Mouse (Mus musculus) T-cell, adult 2 months (primary cell): Measurements from ENCODE around the gene Nek2.

Experiments
- DNase-seq: peaks from one replicate; pipeline ENCODE4 v3.0.0; 2022; ENCODE audit warnings: low spot score

Nek2 gene

DNA sequence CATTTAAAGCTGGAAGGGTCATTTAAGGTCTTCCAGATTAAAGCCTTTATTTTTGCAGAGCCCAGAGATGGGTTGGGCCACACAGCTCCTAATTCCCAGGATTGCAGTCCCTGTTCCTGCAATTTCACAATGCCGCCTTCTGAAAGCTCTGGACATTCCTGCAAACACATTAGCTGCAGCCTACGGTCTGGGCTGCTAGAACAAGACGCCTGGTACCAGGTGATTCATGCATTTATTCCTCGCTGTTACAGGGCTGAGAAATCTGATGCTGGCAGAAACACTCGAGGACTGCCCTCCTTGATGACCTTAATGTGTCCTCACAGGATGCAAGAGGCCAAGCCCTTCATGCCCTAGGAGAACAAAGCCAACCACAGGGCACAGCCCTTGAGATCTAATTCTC is 6.3 kb upstream of the Nek2 start:
- DNase-seq = no peak

DNA sequence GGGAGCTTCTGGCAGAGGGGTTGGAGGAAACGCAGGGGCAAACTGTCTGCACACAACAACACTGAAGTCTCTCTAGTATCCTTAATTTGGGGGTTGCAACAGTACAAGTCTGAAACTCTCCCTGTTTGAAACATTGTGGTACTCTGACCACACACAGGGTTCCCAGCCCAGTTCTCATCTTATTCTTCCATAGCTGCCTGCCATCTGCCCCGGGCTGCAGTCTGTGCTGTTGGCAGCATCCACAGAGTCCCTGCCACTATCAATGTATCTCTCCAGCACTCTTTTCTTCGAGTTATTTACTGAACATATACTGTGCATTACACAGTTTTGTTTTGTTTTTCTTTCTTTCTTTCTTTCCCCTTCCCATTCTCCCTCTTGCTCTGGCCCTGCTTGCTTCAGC is 4.6 kb upstream of the Nek2 start:
- DNase-seq = no peak

DNA sequence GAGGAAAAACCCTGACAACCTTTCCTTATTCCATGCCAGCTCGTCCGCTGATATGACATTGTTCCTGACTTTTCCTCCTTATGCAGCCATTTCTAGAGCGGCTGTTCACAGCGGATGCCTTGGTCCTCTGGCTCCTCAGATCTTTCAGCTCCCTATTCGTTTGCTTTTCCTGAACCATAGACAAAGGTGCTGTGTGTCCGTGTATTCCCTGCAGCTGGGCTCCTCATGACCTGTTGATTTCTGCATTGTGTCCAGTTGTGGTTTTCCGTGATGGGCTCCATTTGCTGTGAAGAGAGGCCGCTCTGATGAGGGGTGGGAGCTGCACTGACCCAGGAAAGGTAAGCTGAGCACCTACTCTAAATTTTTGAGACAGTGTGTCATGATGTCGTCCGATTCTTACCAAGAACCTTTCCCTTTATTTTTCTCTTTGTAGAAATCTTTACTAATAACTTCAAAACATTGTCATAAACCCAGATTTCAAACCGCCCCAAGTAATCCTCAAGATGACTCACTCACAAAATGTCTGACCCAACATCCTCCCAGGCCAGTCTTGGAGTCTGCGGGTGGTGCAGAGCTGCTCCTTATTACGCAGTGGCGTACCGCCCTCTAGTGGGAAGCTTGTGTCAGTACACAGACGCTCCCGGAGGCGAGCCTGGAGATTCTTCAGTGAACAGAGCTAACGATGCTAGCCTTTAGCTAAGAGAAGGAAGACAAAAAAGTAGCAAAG is 3.7 kb upstream of the Nek2 start:
- peak; percentile 80 for DNase-seq

DNA sequence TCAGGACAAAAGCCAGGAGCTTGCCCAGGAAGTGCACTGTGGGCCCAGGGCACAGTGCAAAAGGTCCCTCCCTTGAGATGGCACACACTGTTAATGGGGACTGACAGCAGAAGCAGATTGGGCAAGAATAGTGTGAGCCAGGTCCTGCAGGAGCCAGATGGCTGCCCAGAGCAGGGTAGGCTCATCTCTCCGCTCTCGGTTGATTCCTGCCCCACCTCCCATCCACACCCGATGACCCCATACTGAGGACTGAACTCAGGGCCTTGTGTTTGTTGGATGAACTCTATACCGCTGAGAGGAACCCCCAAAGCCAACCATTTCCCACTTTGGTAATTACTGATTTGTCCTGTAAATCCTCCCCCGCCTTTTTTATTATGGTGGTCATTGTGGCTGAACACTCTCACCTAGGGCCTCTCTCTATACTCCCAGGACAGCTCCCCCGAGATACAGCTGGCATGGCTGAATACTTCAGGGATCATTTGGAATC is 3.1 kb upstream of the Nek2 start:
- DNase-seq = no peak

DNA sequence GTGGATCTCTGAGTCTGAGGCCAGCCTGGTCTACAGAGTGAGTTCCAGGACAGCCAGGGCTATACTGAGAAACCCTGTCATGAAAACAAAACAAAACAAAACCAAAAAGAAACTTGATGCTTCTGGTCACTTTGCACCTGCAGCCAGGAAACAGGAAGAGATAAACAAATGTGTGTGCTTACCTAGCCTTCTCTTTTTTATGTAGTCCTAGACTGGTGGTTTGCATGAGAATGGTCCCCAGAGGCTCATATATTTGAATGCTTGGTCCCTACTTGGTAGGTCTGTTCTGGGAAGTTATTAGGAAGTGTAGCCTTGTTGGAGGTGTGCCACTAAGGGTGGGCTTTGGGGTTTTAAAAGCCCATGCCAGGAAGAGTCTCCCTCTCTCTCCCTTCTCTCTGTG is 2.2 kb upstream of the Nek2 start:
- no peak for DNase-seq

DNA sequence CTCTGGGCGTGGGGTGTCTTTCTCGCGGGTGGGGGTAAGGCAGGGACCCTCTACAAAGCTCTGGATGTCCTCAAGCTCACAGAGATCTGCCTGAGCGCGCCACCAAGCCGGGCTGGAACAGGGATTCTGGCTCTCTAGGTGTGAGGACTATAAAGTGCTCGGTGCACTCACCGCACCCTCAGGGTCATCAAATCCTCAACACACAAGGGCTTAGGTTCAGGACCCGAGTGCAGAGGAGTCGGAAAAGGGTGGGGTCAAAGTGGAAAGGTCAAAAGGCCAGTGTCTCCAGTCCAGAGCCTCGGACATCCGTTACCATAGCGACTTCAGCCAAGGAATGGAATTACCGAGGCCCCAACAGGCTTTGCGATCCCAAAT is 306 bp upstream of the Nek2 start:
- no peak for DNase-seq

DNA sequence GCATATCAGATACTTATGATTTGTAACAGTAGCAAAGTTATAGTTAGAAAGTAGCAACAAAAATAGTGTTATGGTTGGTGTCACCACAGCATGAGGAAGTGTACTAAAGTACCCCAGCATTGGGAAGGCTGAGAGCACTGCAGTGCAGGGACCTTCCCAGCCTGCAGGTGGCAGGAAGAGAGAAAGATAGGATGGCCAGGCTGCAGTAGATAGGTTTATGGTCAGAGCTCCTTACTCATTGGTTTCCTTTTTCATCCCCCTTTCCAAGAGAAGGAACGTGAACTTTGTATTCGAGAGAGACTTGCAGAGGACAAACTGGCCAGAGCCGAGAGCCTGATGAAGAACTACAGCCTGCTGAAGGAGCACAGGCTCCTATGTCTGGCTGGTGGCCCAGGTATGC is 7.9 kb downstream of the Nek2 start:
- no peak for DNase-seq

GRCm38 (mm10) chr1:191833396-191833795 is 12.2 kb downstream of the Nek2 start:
- DNase-seq = no peak

DNA sequence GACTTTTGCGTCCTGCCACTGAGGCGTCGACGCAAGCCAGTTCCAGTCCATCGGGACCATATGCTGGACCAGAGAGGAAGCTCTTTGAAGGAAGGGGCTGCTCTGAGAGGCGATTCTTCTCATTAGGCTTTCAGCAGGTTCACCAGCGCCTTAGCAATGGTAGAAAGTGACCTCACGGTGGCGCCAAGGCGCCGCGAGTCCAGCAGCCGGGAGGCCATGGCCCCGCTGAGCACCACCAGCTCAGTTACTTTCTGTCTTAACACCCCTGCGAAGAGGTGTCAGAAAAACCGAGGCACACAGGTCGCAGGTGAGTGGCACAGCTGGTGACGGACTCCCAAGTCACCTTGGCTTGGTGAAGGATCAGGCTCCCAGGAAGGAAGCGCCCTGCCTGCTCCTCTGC is 13.6 kb downstream of the Nek2 start:
- DNase-seq = peak; percentile 63

DNA sequence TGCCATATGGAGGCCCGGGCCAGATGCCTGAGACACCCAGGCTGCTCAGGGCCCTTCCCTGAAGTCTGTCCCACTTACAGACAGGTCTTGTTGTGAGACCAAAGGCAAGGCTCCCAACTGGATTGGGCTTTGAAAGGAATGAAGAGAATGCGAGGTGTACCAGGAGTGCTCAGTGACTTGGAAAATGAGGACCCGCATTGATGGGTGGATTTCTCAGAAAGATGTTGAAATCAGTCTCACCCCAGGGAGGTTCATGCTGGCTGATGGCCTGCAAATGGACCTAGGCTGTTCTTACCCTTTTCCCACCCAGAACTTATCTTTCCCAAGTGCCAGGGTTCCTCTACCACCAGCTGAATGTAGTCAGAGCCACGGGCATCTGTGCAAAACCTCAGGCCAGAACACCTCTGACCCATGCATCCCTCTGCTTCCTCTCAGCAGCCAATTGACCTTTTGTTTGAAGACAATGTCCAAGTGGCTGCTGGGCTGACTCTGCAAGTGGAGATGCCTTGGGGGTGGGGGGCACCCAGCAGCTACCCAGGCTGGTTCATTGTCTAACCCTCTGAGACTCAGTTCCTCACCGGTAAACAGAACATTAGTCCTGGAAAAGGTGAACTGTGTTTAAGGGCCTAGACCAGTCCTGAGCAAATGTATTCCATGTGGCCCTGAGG is 15.2 kb downstream of the Nek2 start:
- DNase-seq = no peak

GRCm38 (mm10) chr1:191837691-191838090 is 16.4 kb downstream of the Nek2 start:
- no peak for DNase-seq

DNA sequence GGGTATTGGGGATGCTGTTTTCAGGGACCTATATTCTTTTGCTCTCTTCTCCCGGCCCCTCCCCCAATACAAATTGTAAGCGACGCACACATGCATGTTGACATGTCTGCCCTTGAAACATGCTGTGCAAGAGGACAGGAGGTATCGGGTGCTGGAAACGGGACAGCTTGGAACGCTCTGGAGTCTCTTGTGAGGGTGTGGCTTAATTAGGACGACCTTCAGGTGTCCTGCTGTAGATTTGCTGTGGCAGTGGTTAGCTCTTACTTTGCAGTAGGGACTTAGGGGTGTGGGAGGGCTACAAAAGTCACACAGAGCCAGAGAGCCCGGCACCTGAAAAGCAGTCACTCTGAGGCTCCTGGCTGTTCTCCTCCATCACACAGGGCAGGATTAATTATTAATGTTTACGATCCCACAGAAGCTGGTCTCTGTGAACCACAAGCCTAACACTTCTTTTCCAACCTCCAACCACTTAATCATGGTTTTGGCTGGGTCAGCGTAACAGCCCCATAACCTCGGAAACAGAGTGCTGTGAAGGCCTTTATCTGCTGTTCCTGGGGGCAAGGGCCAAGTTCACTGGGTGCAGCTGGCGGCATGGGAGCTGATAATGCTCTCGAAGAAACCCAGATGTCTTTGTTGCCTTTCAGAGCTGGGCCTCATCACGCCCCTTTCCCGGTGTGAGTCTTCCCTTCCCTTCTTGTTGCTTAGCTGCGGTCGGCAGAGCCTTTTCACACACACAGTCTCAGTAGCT is 17.9 kb downstream of the Nek2 start:
- no peak for DNase-seq

- DNase-seq = no peak
Observed at GRCm38 (mm10) chr1:191840774-191841565, 19.7 kb downstream of the Nek2 start.

- DNase-seq = no peak
Observed at GRCm38 (mm10) chr1:191842247-191842646, 21.0 kb downstream of the Nek2 start.

GRCm38 (mm10) chr1:191846667-191847066 is 25.4 kb downstream of the Nek2 start:
- DNase-seq = no peak

DNA sequence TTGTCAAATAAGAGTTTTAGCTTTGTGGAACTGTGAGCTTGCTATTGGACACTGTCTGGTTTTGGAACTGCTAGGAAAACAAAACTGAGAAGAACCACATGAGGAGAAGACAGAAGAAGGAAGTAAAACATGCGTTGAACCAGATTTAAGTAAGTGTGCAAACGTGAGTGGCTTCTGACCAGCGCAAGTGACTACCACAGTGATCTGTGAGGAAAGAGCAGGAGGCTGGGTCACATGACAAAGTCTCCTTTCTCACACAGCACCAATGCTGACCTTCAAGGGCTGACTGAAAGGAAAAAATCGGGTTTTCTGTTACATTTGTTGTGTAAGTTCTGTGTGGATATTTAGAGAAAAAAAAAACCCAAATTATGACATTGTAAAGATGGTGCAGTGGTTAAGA is 28.3 kb downstream of the Nek2 start:
- DNase-seq = no peak

GRCm38 (mm10) chr1:191853442-191853841 is 32.2 kb downstream of the Nek2 start:
- DNase-seq = no peak

DNA sequence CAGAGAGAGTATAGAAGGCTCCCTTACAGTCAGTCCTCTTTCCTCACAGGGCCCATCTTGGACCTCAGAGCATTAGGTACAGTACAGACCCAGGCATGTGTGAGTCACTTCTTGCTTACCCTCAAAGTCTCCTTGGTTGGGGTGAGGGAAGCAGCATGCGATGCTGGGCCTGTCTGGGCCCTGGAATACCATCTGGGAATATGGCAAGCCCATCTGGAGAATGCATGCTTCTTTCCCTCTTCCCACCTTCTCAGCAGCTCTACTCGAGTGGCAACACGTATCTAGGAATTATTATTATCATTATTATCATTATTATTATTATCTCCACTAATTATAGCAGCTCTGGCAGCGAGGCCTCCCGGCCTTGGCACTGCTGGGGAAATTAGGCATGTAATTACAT is 33.5 kb downstream of the Nek2 start:
- no peak for DNase-seq

DNA sequence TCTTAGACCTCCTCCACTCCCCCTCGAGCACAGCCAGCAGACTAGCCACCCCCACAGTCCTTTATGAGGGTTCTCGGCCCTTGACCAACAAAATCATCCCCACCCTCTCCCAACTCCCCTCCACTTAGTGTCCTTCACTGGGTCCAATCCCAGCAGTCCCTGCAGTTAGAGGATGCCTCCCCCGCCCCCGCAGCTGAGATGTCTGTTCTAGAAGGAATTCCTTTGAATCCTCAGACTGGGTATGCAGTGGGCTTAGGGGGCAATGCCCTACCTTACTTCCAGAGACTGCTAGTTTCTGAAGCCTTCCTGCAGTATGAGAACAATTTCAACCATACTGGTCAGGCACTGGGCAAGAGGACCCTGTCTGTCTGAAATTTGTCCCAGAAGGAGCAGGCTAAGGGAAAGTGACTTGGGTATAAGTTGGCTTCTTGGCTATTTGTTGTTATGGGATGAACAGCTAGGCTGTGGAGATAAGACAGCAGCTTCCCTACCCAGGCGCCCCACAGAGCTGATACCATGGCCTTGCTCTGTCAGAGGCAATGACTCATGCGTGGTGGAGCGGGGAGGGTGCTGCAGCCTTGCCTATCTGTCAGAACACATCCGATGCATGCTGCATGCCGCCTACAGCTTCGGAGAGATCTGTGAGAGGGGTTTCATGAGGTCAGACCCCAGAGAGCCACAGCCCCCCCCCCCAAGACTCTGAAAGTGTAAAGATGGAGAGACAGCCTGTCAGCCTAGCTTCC is 34.1 kb downstream of the Nek2 start:
- no peak for DNase-seq

DNA sequence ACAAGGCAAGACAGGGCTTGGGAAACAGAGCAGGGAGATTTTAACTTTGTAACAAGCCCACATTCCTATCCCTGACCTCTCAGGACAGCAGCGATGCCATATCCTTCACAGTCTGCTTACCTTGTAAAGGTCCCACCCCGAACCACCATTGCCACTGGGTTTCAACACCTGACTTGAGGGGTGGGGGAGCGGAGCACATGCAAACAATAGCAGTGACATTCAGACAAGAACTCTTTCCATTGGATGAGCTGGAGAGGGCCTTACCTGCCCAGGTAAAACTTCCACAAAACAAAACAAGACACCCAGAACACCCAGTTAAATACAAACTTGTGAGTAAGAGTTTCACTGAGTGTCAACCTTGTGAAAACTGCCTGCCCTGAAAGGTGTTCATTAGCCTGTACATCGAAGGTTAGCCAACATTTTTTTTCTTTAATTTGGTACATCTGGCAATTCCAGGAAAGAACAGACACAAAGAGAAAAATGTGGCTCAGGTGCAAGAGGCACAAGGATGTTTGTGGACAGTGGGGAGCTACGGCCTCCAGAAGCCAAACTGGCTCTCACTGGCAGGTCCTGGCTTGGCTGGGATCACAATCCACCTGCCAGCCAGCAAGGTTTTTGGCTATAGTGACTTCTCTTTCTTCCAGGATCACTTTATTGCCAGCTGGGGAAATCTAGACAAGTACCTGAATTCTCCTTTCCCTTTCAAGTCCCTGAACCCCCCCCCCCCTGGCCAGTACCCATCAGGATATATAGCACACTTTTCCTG is 35.8 kb downstream of the Nek2 start:
- DNase-seq = no peak

DNA sequence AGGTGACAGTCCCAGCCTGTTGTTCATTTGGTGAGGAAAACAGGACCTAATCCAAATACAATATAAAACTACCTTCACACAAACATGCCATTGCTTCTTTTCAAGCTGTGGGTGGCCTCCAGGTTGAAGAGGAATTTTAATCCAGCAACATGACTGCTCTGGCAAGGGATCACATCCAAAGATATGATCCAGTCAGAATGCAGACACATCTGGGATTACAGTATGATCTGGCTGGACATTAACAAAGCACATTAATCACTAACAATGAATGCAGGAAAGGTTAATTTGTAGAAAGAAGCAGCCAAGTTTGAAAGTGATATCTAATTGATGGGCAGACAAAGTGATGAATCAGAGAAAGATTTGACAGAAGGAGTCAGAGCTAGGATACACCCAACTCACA is 36.9 kb downstream of the Nek2 start:
- DNase-seq = no peak
